Mouse (Mus musculus) lung, postnatal 0 days (tissue): ENCODE data around the gene Sdhaf3. TPM values are rescaled to one million over a fixed set of nuclear protein-coding genes. Genes with fewer than 3 reads are reported as not detected.

Source experiments
- ATAC-seq: fragments of 200-750 bp; cut with Nextera tagmentation; 2 replicates; pipeline ENCODE4 v1.8.0; 2017; ENCODE audit warnings: moderate library complexity
- DNase-seq: peaks from one replicate; pipeline ENCODE4 v3.0.0-alpha.2; 2016; ENCODE audit warnings: low spot score
- H3K27ac ChIP-seq: fragments of 300-500 bp; sonication (generic); 2 replicates; pipeline ENCODE4 v1.5.1; 2014; ENCODE audit warnings: antibody characterized with exemption, mild to moderate bottlenecking, low read length, mixed read lengths
- H3K27me3 ChIP-seq: fragments of 300-500 bp; sonication (generic); replicated peaks from 2 replicates; pipeline ENCODE4 v1.6.1; 2014; ENCODE audit warnings: low read length, mixed read lengths; ENCODE audit not compliant: insufficient read depth
- H3K36me3 ChIP-seq: fragments of 300-500 bp; sonication (generic); 2 replicates; pipeline ENCODE4 v1.6.1; 2014; ENCODE audit warnings: low read length, mixed read lengths; ENCODE audit not compliant: insufficient read depth
- H3K4me1 ChIP-seq: fragments of 300-500 bp; sonication (generic); 2 replicates; pipeline ENCODE4 v1.6.1; 2014; ENCODE audit warnings: antibody characterized with exemption, low read depth, low read length, mixed read lengths; ENCODE audit not compliant: insufficient read depth
- H3K4me2 ChIP-seq: fragments of 300-500 bp; sonication (generic); replicated peaks from 2 replicates; pipeline ENCODE4 v1.6.1; 2014; ENCODE audit warnings: low read depth, mild to moderate bottlenecking, low read length, moderate library complexity, mixed read lengths
- H3K4me3 ChIP-seq: fragments of 300-500 bp; sonication (generic); 2 replicates; pipeline ENCODE4 v1.5.1; 2014; ENCODE audit warnings: low read depth, low read length
- H3K9ac ChIP-seq: fragments of 300-500 bp; sonication (generic); replicated peaks from 2 replicates; pipeline ENCODE4 v1.6.1; 2014; ENCODE audit warnings: low read depth, mild to moderate bottlenecking
- H3K9me3 ChIP-seq: fragments of 300-500 bp; sonication (generic); 2 replicates; pipeline ENCODE4 v1.6.1; 2016; ENCODE audit warnings: low read length, mixed read lengths
- CTCF ChIP-seq: IDR thresholded peaks from 2 replicates; pipeline ENCODE4 v1.5.1; 2016; ENCODE audit warnings: antibody characterized with exemption, mild to moderate bottlenecking
- EP300 ChIP-seq: IDR thresholded peaks from 2 replicates; pipeline ENCODE4 v1.6.1; 2016; ENCODE audit warnings: antibody characterized with exemption, mild to moderate bottlenecking, control low read depth
- WGBS: fragments of 180-500 bp; shearing (Covaris S2); extraction: QIAGEN DNeasy Blood & Tissue Kit; methylation state at CpG from one replicate; pipeline ENCODE4 v1.1.7; 2014; 5-methylcytosine and 5-hydroxymethylcytosine counted together
- polyA plus RNA-seq: library from polyadenylated mRNA; unstranded; fragments of >200 nt; fragmentation: Nextera tagmentation; extraction: Ambion mirVana; gene quantifications from 2 replicates; pipeline ENCODE4 v1.2.1, GENCODE M21; 2015

Sdhaf3 gene
- polyA plus RNA-seq, 1 experiment from 2014 or later = 3.0 TPM

DNA sequence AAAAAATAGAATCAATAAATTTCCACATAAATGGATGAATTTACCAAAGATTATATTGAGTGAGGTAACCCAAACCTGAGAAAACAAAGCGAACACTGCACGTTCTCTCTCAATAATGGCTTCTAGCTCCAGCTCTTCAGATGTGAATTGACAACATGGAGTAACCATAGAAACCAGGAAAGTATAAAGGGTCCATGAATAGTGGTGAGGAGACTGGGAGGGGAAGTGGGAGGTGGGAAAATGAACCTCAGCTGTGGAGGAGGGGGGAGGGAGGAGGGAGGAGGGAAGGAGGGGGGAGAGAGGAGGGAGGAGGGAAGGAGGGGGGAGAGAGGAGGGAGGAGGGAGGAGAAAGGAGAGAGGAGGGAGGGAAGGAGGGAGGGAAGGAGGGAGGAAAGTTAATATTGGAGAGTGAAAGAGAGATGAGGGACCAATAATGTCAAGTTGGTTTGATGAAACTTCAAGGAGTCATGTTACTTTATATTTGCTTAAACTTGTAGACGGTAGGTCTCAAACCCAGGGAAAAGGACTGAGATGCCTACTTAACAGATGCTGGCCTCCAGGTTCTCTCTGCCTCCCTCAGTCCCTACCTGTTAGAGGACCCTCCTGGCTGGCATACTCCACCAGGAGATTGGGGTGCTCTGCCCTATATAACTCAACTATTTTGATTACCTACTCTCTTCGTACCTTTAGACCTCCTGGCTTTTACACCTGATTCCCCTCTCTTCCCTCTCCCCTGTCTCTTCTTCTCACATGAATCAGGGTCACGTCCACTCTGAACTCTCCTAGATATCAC is 126.9 kb downstream of the Sdhaf3 start:
- H3K9ac ChIP-seq = no peak overlapping the region
- H3K36me3 ChIP-seq = no peaks in the 10 kb centered on the region
- ATAC-seq (no peak), DNase-seq (no peak)
- H3K4me2 ChIP-seq = no peak overlapping the region
- H3K27me3 ChIP-seq = no peaks in the 10 kb centered on the region
- 65% methylated on average over 5 of the region's 5 CpGs for WGBS
- TF ChIP-seq CTCF = no peak
- no peak for TF ChIP-seq EP300
- H3K4me3 ChIP-seq = no peak overlapping the region
- H3K9me3 ChIP-seq = no peaks in the 10 kb centered on the region
- H3K27ac ChIP-seq = no peak overlapping the region
- no peaks in the 10 kb centered on the region for H3K4me1 ChIP-seq

DNA sequence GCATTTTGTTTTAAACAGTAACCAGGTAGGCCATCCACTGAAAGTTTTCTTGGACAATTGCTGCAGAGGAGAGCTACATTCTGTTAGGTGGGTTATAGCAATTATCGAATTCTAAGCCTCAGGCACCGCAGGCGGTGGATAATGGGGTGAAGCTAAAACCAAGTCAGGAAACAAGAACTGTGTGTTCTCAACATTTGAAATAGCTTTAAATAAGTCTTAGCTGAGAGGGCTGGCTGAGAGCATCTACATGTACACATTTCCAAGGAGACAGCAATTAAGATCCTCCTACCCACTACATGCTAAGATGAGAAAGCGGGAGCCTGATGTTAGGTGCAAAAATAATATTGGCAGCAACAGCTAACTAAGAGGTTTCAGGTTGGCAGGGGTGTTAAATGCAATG is 127.9 kb downstream of the Sdhaf3 start:
- TF ChIP-seq EP300 (no peak), CTCF (no peak)
- 85% methylated on average over 4 of the region's 4 CpGs for WGBS

DNA sequence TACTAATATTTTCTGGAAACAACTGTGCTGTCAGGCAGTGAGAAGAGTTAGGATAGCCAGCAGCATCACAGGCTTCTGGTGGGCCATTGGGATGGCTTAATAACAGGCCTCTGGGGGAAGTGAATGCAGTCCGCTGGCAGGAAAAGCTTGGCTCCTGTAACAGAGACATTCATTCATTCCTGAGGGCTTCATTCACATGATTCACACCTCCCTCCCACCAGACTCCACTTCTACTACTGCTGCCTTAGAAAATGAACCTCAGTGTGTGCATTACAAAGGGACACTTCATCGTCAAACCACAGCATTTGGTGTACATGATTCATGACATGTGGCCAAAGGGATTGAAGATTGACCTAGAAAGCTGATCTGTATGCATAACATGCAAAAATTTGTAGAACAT is 128.6 kb downstream of the Sdhaf3 start:
- 84% methylated on average over 2 of the region's 2 CpGs for WGBS
- no peaks in the 10 kb centered on the region for H3K4me1 ChIP-seq
- no peak for TF ChIP-seq EP300
- no peak for TF ChIP-seq CTCF
- H3K4me2 ChIP-seq = no peak overlapping the region
- H3K27me3 ChIP-seq = no peaks in the 10 kb centered on the region
- H3K36me3 ChIP-seq = no peaks in the 10 kb centered on the region
- DNase-seq (no peak), ATAC-seq (no peak)
- H3K9ac ChIP-seq = no peak overlapping the region
- H3K4me3 ChIP-seq = no peak overlapping the region
- H3K9me3 ChIP-seq = no peaks in the 10 kb centered on the region
- H3K27ac ChIP-seq = no peak overlapping the region

More for the DNA sequence above, 127.9 kb downstream of the Sdhaf3 start:
- no peak for DNase-seq
- Histone ChIP-seq H3K4me2 (no peak overlapping the region), H3K27ac (no peak overlapping the region), H3K4me3 (no peak overlapping the region), H3K36me3 (no peaks in the 10 kb centered on the region), H3K9me3 (no peaks in the 10 kb centered on the region), H3K4me1 (no peaks in the 10 kb centered on the region), H3K9ac (no peak overlapping the region), H3K27me3 (no peaks in the 10 kb centered on the region)
- ATAC-seq = no peak

DNA sequence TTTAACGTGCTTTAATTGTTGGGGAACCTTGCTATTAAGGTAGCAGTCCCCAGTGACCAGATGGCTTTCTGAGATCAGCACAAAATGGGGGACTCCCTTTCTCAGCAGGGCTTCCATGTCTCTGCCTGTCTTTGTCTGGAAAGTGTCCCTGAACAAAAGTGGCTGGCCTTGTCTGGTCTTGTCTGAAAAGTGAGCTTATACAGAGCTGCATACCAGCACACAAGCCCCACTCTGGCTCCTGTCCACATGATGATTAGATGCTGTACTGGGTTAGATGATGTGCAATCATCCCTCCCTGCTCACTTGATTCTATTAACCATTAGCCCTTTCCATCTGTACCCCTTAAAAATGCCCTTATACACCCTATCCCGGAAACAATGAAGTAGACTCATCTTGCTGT is 129.7 kb downstream of the Sdhaf3 start:
- no peak overlapping the region for H3K9ac ChIP-seq
- no peaks in the 10 kb centered on the region for H3K36me3 ChIP-seq
- ATAC-seq = no peak
- no peaks in the 10 kb centered on the region for H3K27me3 ChIP-seq
- H3K27ac ChIP-seq = no peak overlapping the region
- TF ChIP-seq EP300 (no peak), CTCF (no peak)
- no peak overlapping the region for H3K4me2 ChIP-seq
- 82% methylated on average over 2 of the region's 2 CpGs for WGBS
- H3K4me1 ChIP-seq = no peaks in the 10 kb centered on the region
- no peak overlapping the region for H3K4me3 ChIP-seq
- DNase-seq = no peak
- H3K9me3 ChIP-seq = no peaks in the 10 kb centered on the region

DNA sequence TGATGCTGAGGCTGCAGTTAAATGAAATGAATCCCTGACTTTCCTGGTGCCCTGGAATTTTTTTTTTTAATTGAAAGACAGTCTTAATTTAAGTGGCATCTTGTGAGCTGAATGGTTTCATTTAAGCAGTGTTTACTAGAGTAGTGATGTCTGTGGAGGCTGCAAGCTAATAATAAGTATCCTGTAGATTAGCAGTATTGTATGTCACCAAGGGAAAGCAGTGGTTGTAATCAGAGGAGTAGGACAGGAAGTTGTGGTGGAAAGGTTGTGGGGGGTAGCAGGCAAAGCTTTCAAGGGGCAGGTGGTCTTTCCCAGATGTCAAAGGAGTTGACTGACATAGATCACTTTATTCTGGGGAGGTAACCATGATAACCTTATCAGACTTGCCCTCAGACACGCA is 136.3 kb downstream of the Sdhaf3 start:
- WGBS = 75% methylated on average over 1 of the region's 1 CpGs
- TF ChIP-seq EP300 (no peak), CTCF (no peak)
- no peaks in the 10 kb centered on the region for H3K27me3 ChIP-seq
- H3K4me2 ChIP-seq = no peak overlapping the region
- H3K4me1 ChIP-seq = no peaks in the 10 kb centered on the region
- H3K4me3 ChIP-seq = no peak overlapping the region
- no peaks in the 10 kb centered on the region for H3K9me3 ChIP-seq
- ATAC-seq = no peak
- H3K9ac ChIP-seq = no peak overlapping the region
- no peak for DNase-seq
- no peak overlapping the region for H3K27ac ChIP-seq
- H3K36me3 ChIP-seq = no peaks in the 10 kb centered on the region

Other genes with a start within 250 kb of the Sdhaf3 start
- not detected in 2 replicates for gene Dlx6, start 92.7 kb upstream of the Sdhaf3 start, polyA plus RNA-seq
- gene Dlx5, start 73.9 kb upstream of the Sdhaf3 start, polyA plus RNA-seq = not detected in 2 replicates